Comparison of ENCODE assay signal across 22 mouse cellular contexts in the genomic region with DNA sequence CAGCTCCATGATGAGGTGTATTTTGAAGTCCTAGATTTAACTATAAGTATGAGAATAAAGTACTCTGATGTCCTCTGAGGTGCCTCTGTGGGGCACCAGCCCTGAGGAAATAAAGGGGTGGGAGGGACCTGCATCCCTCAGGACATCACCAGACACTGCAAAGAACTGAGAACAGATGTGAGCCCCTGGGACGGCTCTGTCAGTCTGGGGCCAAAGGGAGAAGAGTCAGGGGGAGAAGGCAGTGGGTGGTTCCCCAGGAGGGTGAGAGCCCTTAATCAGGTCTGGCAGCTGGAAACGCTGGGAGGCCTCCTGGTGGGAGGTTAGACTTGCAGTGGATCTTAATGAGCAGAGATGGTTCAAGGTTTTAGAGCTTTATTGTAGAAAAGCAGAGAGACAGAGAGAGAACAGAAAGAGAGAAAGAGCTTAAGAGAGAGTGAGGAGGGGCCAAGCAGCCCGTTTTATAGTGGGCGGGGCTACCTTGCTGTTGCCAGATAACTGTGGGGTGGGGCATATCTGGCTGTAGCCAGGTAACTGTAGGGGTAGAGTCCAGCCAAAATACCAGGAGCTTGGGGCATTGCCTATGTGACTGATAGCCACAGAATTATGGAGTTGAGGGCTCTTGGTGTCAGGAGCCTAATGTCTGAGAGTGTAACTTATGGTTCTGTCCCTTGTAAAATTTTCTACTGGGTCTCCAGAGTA.
A peak's percentile ranks its signal among the peaks of the same experiment; 100 is the strongest.
DNase-seq lines count a peak whose midpoint lies in the region; ATAC-seq lines count a peak whose summit lies in the region.
"Had no signal": no experiment of that assay in that cellular context is flagged by ENCODE, and none has a peak within 500 bp of the region (broad histone marks: within the 10 kb centered on the region; RNA-seq: fewer than 3 reads in every experiment).

No protein-coding gene starts in this region.

- no peak overlapping the region for H3K4me2 ChIP-seq in midbrain, embryonic 14.5 days (ENCODE audit: low read length)
- no peak overlapping the region for H3K4me2 ChIP-seq in midbrain, embryonic 16.5 days (ENCODE audit: low read length)
- peak overlapping the region; percentile 17 for H3K4me2 ChIP-seq in liver, embryonic 12.5 days
- no peak overlapping the region for H3K4me2 ChIP-seq in liver, embryonic 16.5 days (ENCODE audit: low read depth, low read length)
- H3K4me2 ChIP-seq: embryonic facial prominence, embryonic 13.5 days; forebrain, embryonic 12.5 days; heart, embryonic 11.5 days; heart, embryonic 15.5 days; hindbrain, embryonic 15.5 days had no signal

- no peaks in the 10 kb centered on the region for H3K4me1 ChIP-seq in midbrain, embryonic 14.5 days (ENCODE audit: control insufficient read depth, insufficient read depth, low read length)
- H3K4me1 ChIP-seq in midbrain, embryonic 16.5 days (ENCODE audit: control insufficient read depth, insufficient read depth, low read length) = no peaks in the 10 kb centered on the region
- peaks cover 14% of the 10 kb centered on the region; the same call in 1 of the 2 replicates for H3K4me1 ChIP-seq in liver, embryonic 12.5 days
- H3K4me1 ChIP-seq in liver, embryonic 16.5 days (ENCODE audit: control insufficient read depth, low read depth, low read length) = no peaks in the 10 kb centered on the region
- H3K4me1 ChIP-seq: forebrain, embryonic 12.5 days; heart, embryonic 15.5 days; hindbrain, embryonic 10.5 days; hindbrain, embryonic 15.5 days had no signal

- no peak overlapping the region for H3K4me3 ChIP-seq in midbrain, embryonic 14.5 days (replicated peaks; ENCODE audit: low read depth, low read length)
- no peak overlapping the region for H3K4me3 ChIP-seq in midbrain, embryonic 16.5 days (ENCODE audit: low read depth, low read length)
- H3K4me3 ChIP-seq in liver, embryonic 12.5 days = no peak overlapping the region
- no peak overlapping the region for H3K4me3 ChIP-seq in liver, embryonic 16.5 days (ENCODE audit: low read depth, low read length)
- H3K4me3 ChIP-seq: embryonic facial prominence, embryonic 13.5 days; forebrain, embryonic 12.5 days; heart, adult 2 months; heart, embryonic 15.5 days; hindbrain, embryonic 10.5 days; hindbrain, embryonic 15.5 days had no signal

- H3K9ac ChIP-seq in midbrain, embryonic 14.5 days (replicated peaks; ENCODE audit: low read length) = no peak overlapping the region
- no peak overlapping the region for H3K9ac ChIP-seq in midbrain, embryonic 16.5 days (ENCODE audit: low read depth, low read length)
- H3K9ac ChIP-seq in liver, embryonic 12.5 days = no peak overlapping the region
- H3K9ac ChIP-seq in liver, embryonic 16.5 days (ENCODE audit: low read depth, low read length) = no peak overlapping the region
- H3K9ac ChIP-seq: embryonic facial prominence, embryonic 13.5 days; forebrain, embryonic 12.5 days; heart, embryonic 15.5 days; hindbrain, embryonic 15.5 days had no signal

- no peaks in the 10 kb centered on the region for H3K27me3 ChIP-seq in midbrain, embryonic 14.5 days (ENCODE audit: control insufficient read depth, insufficient read depth, low read length)
- no peaks in the 10 kb centered on the region for H3K27me3 ChIP-seq in midbrain, embryonic 16.5 days (ENCODE audit: control insufficient read depth, insufficient read depth, low read depth, low read length)
- H3K27me3 ChIP-seq in liver, embryonic 12.5 days (replicated peaks) = no peaks in the 10 kb centered on the region
- no peaks in the 10 kb centered on the region for H3K27me3 ChIP-seq in liver, embryonic 16.5 days (ENCODE audit: control insufficient read depth, insufficient read depth, low read depth, low read length)
- H3K27me3 ChIP-seq: embryonic facial prominence, embryonic 13.5 days; forebrain, embryonic 12.5 days; heart, embryonic 15.5 days; hindbrain, embryonic 15.5 days had no signal

- 0 out of 2 replicates have a peak, but pooled peaks have one; percentile 8 for ATAC-seq in midbrain, embryonic 14.5 days (ENCODE audit: low FRiP score, low TSS enrichment)
- no peak for ATAC-seq in midbrain, embryonic 16.5 days
- peak; percentile 88 for ATAC-seq in liver, embryonic 12.5 days
- peak; percentile 80 for ATAC-seq in liver, embryonic 16.5 days (ENCODE audit: low read depth)
- no peak for ATAC-seq in CD4-positive, CD25-positive, alpha-beta regulatory T cell, adult 4 months
- ATAC-seq: forebrain, embryonic 16.5 days had no signal

- no peak overlapping the region for H3K27ac ChIP-seq in midbrain, embryonic 14.5 days (replicated peaks; ENCODE audit: low read depth, low read length)
- no peak overlapping the region for H3K27ac ChIP-seq in midbrain, embryonic 16.5 days (ENCODE audit: low read length)
- H3K27ac ChIP-seq in liver, embryonic 12.5 days = no peak overlapping the region
- H3K27ac ChIP-seq in liver, embryonic 16.5 days (ENCODE audit: low read length) = no peak overlapping the region
- H3K27ac ChIP-seq: embryonic facial prominence, embryonic 13.5 days; forebrain, embryonic 12.5 days; heart, adult 2 months; heart, embryonic 15.5 days; hindbrain, embryonic 10.5 days; hindbrain, embryonic 15.5 days had no signal

- H3K9me3 ChIP-seq in midbrain, embryonic 14.5 days (ENCODE audit: control insufficient read depth, low read length) = no peaks in the 10 kb centered on the region
- no peaks in the 10 kb centered on the region for H3K9me3 ChIP-seq in midbrain, embryonic 16.5 days (replicated peaks; ENCODE audit: control insufficient read depth, low read length, poor library complexity, severe bottlenecking)
- no peaks in the 10 kb centered on the region for H3K9me3 ChIP-seq in liver, embryonic 12.5 days (replicated peaks)
- no peaks in the 10 kb centered on the region for H3K9me3 ChIP-seq in liver, embryonic 16.5 days (replicated peaks; ENCODE audit: control insufficient read depth, low read length)
- H3K9me3 ChIP-seq: embryonic facial prominence, embryonic 13.5 days; forebrain, embryonic 12.5 days; G1E; heart, embryonic 15.5 days; hindbrain, embryonic 10.5 days; hindbrain, embryonic 15.5 days had no signal

- no peaks in the 10 kb centered on the region for H3K36me3 ChIP-seq in midbrain, embryonic 14.5 days (ENCODE audit: control insufficient read depth, insufficient read depth, low read length)
- H3K36me3 ChIP-seq in midbrain, embryonic 16.5 days (ENCODE audit: control insufficient read depth, insufficient read depth, low read length) = no peaks in the 10 kb centered on the region
- H3K36me3 ChIP-seq in liver, embryonic 12.5 days = no peaks in the 10 kb centered on the region
- no peaks in the 10 kb centered on the region for H3K36me3 ChIP-seq in liver, embryonic 16.5 days (ENCODE audit: control insufficient read depth, insufficient read depth)
- H3K36me3 ChIP-seq: embryonic facial prominence, embryonic 13.5 days; forebrain, embryonic 12.5 days; G1E; heart, embryonic 15.5 days; hindbrain, embryonic 10.5 days; hindbrain, embryonic 15.5 days had no signal

- WGBS in midbrain, embryonic 14.5 days = 43% methylated on average over 4 of the region's 4 CpGs
- WGBS in midbrain, embryonic 16.5 days = 43% methylated on average over 4 of the region's 4 CpGs
- WGBS in liver, embryonic 12.5 days (ENCODE audit: insufficient replicate concordance) = 24% methylated on average over 4 of the region's 4 CpGs
- 19% methylated on average over 4 of the region's 4 CpGs for WGBS in liver, embryonic 16.5 days (ENCODE audit: insufficient replicate concordance)

- DNase-seq in midbrain, embryonic 14.5 days = no peak
- DNase-seq in layer of hippocampus, adult 11-12 months (ENCODE audit: low spot score) = no peak
- DNase-seq in kidney, adult 11 months = no peak
- DNase-seq: adrenal gland, postnatal 14 days; cerebellum, adult 18-20 months; cerebellum, adult 9-11 months; cerebellum, postnatal 36 days; gastrocnemius, postnatal 10 days; heart, adult 2 months; heart, postnatal 14 days had no signal

Comparison
In these comparisons a context has a peak if more than half of its experiments do, and no peak if none do; other contexts are left out.
1. ATAC-seq: peak in midbrain, embryonic 14.5 days (single experiment), liver, embryonic 12.5 days (single experiment) and liver, embryonic 16.5 days (single experiment); none in midbrain, embryonic 16.5 days (single experiment) and CD4-positive, CD25-positive, alpha-beta regulatory T cell, adult 4 months (single experiment).